Mouse (Mus musculus) neural tube, embryonic 12.5 days (tissue): ENCODE data around the gene Tdgf1. TPM values are rescaled to one million over a fixed set of nuclear protein-coding genes. Genes with fewer than 3 reads are reported as not detected.

ENCODE experiments used
- ATAC-seq: fragments of 200-750 bp; cut with Nextera tagmentation; 2 replicates; pipeline ENCODE4 v1.8.0; 2017; ENCODE audit warnings: low read depth, mild to moderate bottlenecking, moderate TSS enrichment, moderate library complexity; ENCODE audit not compliant: low FRiP score
- H3K27ac ChIP-seq: fragments of 300-500 bp; sonication (generic); 2 replicates; pipeline ENCODE4 v1.5.1; 2016
- H3K27me3 ChIP-seq: fragments of 300-500 bp; sonication (generic); replicated peaks from 2 replicates; pipeline ENCODE4 v1.6.1; 2016; ENCODE audit warnings: mild to moderate bottlenecking
- H3K36me3 ChIP-seq: fragments of 300-500 bp; sonication (generic); 2 replicates; pipeline ENCODE4 v1.6.1; 2016; ENCODE audit warnings: mild to moderate bottlenecking
- H3K4me1 ChIP-seq: fragments of 300-500 bp; sonication (generic); 2 replicates; pipeline ENCODE4 v1.6.1; 2016
- H3K4me2 ChIP-seq: fragments of 300-500 bp; sonication (generic); replicated peaks from 2 replicates; pipeline ENCODE4 v1.6.1; 2016; ENCODE audit warnings: mild to moderate bottlenecking
- H3K4me3 ChIP-seq: fragments of 300-500 bp; sonication (generic); 2 replicates; pipeline ENCODE4 v1.5.1; 2016
- H3K9ac ChIP-seq: fragments of 300-500 bp; sonication (generic); 2 replicates; pipeline ENCODE4 v1.6.1; 2016; ENCODE audit warnings: mild to moderate bottlenecking
- H3K9me3 ChIP-seq: fragments of 300-500 bp; sonication (generic); 2 replicates; pipeline ENCODE4 v1.6.1; 2016; ENCODE audit warnings: mild to moderate bottlenecking
- WGBS: fragments of 180-500 bp; shearing (Covaris S2); methylation state at CpG from one replicate; pipeline ENCODE4 v1.1.7; 2016; 5-methylcytosine and 5-hydroxymethylcytosine counted together
- polyA plus RNA-seq: library from polyadenylated mRNA; unstranded; fragments of >200 nt; fragmentation: Nextera tagmentation; extraction: Ambion mirVana; gene quantifications from 2 replicates; pipeline ENCODE4 v1.2.1, GENCODE M21; 2016

Tdgf1 gene
- polyA plus RNA-seq, 1 experiment from 2014 or later = not detected

DNA sequence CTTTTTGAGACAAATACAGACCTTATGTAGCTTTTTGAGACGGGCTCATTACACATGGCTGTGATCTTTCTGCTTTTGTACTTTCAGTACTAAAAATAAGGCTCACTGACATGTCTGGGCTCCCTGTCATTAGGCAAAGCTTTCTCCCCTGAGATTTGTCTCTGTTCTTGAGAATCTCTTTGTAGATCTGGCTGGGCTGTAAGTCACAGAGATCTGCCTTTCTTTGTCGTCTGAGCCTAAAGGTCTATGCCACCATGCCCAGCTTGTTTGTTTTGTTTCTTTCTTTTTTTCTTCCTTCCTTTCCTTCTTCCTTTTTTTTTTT is 19.9 kb upstream of the Tdgf1 start:
- no peaks in the 10 kb centered on the region for H3K4me1 ChIP-seq
- H3K4me3 ChIP-seq = no peak overlapping the region
- H3K9ac ChIP-seq = no peak overlapping the region
- H3K9me3 ChIP-seq = no peaks in the 10 kb centered on the region
- H3K27ac ChIP-seq = no peak overlapping the region
- H3K36me3 ChIP-seq = no peaks in the 10 kb centered on the region
- H3K27me3 ChIP-seq = no peaks in the 10 kb centered on the region
- ATAC-seq = no peak
- WGBS = 74% methylated on average over 2 of the region's 2 CpGs
- no peak overlapping the region for H3K4me2 ChIP-seq

DNA sequence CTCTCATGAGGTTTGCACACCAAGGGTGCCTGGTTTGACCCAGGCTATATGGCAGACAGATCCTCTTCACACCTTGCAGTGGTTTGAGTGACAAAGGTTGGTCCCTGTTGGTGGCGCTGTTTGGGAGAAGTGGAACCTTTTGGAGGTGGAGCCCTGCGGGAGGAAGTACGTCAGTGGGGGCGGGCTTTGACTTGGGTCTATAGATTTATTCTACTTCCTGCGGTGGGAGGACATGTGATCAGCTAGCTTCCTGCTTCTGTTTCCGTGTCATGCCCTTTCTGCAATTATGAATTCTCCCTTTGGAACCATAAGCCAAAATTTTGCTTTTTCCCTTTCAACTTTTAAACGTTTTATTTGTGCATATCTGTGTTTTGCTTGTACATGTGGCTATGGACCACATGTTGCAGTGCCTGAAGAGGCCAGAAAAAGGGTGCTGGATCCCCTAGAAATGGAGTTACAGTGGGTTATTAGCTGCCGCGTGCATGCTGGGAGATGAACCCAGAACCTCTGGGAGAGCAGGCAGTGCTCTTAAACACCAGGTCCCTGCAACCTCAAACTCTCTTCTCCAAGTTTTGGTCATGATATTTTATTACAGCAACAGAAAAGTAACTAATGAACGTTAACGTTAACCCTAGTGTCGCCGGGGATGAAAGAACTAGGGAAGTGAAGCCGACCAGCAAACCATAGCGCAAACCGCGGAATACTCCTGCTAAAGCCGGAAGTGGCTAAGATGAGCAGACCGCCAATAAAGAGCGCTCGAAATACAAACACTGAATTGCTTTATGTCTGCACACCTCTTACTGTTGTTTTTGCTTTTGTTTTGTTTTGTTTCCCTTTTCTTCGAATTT is 19.3 kb upstream of the Tdgf1 start:
- no peak overlapping the region for H3K27ac ChIP-seq
- ATAC-seq = no peak
- H3K36me3 ChIP-seq = no peaks in the 10 kb centered on the region
- no peaks in the 10 kb centered on the region for H3K27me3 ChIP-seq
- WGBS = 92% methylated on average over 22 of the region's 22 CpGs
- no peak overlapping the region for H3K4me2 ChIP-seq
- H3K4me3 ChIP-seq = no peak overlapping the region
- no peak overlapping the region for H3K9ac ChIP-seq
- no peaks in the 10 kb centered on the region for H3K4me1 ChIP-seq
- H3K9me3 ChIP-seq = no peaks in the 10 kb centered on the region

DNA sequence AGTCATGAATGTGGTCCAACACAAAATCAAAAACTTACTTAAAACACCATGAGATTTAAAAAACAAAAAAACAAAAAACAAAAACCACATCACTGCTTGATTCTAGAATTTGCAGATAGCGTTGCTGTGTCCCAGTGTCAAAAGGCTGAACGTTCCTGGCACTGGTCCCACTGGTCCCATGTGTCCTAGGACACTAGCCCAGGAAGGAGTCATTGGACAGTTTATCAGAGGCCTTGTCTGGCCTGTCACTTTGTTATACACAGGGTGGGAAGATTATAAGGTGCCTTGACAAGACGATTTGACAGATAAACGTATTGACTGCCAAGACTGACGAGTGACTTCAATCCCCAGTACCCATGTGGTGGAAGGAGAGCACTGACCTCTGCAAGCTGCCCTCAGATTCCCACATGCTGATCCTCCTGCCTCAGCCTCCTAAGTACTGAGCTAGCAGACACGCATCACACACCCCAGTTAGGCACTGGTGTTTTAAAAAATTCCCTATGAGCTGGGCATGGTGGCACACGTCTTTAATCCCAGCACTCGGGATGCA is 17.7 kb upstream of the Tdgf1 start:
- no peak for ATAC-seq
- no peaks in the 10 kb centered on the region for H3K36me3 ChIP-seq
- H3K4me1 ChIP-seq = no peaks in the 10 kb centered on the region
- 91% methylated on average over 8 of the region's 8 CpGs for WGBS
- no peak overlapping the region for H3K4me3 ChIP-seq
- no peak overlapping the region for H3K27ac ChIP-seq
- no peaks in the 10 kb centered on the region for H3K27me3 ChIP-seq
- H3K9ac ChIP-seq = no peak overlapping the region
- H3K4me2 ChIP-seq = no peak overlapping the region
- H3K9me3 ChIP-seq = no peaks in the 10 kb centered on the region

DNA sequence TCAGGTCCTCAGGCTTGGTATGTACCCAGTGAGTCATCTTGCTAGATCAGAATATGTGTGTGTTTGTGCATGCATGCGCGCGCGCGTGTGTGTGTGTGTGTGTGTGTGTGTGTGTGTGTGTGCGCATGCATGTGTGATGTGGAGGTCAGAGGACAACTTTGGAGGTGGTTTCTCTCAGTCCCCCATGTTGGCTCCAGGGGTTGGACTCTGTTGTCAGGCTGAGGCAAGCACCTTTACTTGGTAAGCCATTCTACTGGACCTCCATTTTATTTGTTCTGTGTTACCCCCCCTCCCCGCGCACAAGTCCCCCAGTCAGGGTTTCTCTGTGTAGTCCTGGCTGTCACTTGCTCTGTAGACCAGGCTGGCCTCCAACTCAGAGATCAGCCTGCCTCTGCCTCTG is 15.4 kb upstream of the Tdgf1 start:
- H3K9ac ChIP-seq = no peak overlapping the region
- no peaks in the 10 kb centered on the region for H3K9me3 ChIP-seq
- H3K27ac ChIP-seq = no peak overlapping the region
- no peak for ATAC-seq
- H3K4me1 ChIP-seq = no peaks in the 10 kb centered on the region
- 95% methylated on average over 8 of the region's 8 CpGs for WGBS
- H3K4me2 ChIP-seq = no peak overlapping the region
- H3K27me3 ChIP-seq = no peaks in the 10 kb centered on the region
- no peaks in the 10 kb centered on the region for H3K36me3 ChIP-seq
- H3K4me3 ChIP-seq = no peak overlapping the region

DNA sequence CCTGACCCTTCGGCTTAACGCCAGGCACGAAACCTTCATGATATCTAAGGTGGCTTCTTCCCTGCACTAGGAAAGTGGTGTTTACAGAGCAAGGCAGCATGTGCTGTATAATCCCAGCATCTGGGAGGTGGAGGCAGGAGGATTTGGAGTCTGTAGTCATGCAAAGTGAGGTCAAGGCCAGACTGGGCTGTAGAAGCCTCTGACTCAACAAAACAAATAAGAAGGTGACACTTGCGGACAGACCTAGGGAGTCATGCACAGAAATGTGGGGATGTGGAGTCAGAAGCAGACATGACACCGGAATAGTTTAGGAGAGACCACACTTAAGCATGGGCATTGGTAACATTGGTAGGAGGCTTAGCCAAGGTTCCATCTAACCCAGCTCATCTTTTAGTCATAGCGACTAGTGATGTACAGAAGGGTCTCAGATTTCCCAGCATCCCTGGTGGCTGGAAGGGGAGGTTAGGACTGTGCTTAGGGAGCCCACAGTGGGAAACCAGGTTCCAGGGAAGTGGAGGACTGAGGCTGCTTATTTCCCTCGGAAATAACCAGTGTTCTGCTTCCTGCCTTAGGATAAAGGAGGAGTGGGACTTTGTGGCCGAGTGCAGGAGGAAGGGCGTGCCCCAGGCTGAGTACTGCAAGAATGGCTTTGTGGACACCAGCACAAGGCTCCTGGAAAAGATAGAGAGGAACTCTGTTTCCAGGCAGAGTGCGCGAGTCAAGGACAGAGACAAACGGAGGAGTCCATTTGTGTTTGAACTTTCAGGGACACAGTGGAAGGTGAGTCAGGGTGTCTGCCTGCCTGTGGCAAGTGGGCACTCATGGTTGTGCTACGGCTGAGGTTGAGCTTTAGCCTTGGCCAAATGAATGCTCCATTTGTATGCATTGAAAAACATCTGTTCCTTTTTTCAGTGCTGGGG is 14.5 kb upstream of the Tdgf1 start:
- 85% methylated on average over 13 of the region's 13 CpGs for WGBS

DNA sequence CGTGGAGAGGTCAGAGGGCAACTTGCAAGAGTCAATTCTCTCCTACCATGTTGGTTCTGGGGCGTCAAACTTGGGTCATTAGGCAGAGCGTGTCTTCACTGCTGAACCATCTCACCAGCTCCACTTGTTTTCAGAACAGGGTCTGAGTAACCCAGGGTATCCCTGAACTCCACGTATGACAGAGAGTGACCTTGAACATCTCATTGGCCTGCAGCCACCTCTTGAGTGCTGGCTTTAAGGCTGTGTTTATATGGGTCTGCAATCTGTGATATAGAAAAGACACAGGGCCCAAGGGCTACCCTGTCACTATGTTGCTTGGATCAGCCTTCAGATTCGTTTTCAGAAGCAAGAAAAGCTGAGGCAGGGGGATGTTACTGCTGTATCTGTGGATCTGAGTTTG is 13.7 kb upstream of the Tdgf1 start:
- ATAC-seq = no peak
- Histone ChIP-seq H3K27ac (no peak overlapping the region), H3K9ac (no peak overlapping the region), H3K4me1 (no peaks in the 10 kb centered on the region), H3K9me3 (no peaks in the 10 kb centered on the region), H3K4me3 (no peak overlapping the region), H3K27me3 (0 out of 2 replicates have a peak, but pooled peaks cover 4% of the 10 kb centered on the region), H3K36me3 (no peaks in the 10 kb centered on the region), H3K4me2 (no peak overlapping the region)
- WGBS = 85% methylated on average over 5 of the region's 5 CpGs

More for the DNA sequence above, 14.5 kb upstream of the Tdgf1 start:
- no peak overlapping the region for H3K4me3 ChIP-seq
- H3K9ac ChIP-seq = no peak overlapping the region
- no peak for ATAC-seq
- no peaks in the 10 kb centered on the region for H3K9me3 ChIP-seq
- H3K36me3 ChIP-seq = no peaks in the 10 kb centered on the region
- no peaks in the 10 kb centered on the region for H3K4me1 ChIP-seq
- H3K27me3 ChIP-seq = 0 out of 2 replicates have a peak, but pooled peaks cover 4% of the 10 kb centered on the region
- no peak overlapping the region for H3K27ac ChIP-seq
- no peak overlapping the region for H3K4me2 ChIP-seq

DNA sequence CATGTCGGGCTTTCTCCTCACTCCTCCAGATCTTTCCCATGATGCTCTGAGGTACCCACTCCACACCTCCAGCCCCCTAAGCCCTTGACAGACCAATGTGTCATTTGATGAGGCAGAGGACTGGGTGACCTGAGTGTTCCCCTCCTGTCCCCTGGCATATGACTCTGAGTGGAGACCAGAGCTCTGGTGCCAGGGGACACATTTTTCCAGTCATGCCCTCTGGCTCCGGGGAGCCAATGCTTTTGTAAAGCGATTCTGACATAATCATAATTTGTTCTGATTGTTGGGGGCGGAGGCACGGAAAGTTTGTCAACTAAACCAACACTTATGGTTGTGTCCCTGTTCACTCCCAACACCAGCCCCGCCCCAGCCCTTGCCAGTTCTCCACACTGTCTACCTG is 10.0 kb upstream of the Tdgf1 start:
- Histone ChIP-seq H3K9ac (no peak overlapping the region), H3K4me2 (no peak overlapping the region), H3K36me3 (no peaks in the 10 kb centered on the region), H3K27me3 (peaks cover 19% of the 10 kb centered on the region), H3K4me1 (no peaks in the 10 kb centered on the region), H3K9me3 (no peaks in the 10 kb centered on the region), H3K4me3 (no peak overlapping the region), H3K27ac (no peak overlapping the region)
- WGBS = 87% methylated on average over 6 of the region's 6 CpGs
- no peak for ATAC-seq

DNA sequence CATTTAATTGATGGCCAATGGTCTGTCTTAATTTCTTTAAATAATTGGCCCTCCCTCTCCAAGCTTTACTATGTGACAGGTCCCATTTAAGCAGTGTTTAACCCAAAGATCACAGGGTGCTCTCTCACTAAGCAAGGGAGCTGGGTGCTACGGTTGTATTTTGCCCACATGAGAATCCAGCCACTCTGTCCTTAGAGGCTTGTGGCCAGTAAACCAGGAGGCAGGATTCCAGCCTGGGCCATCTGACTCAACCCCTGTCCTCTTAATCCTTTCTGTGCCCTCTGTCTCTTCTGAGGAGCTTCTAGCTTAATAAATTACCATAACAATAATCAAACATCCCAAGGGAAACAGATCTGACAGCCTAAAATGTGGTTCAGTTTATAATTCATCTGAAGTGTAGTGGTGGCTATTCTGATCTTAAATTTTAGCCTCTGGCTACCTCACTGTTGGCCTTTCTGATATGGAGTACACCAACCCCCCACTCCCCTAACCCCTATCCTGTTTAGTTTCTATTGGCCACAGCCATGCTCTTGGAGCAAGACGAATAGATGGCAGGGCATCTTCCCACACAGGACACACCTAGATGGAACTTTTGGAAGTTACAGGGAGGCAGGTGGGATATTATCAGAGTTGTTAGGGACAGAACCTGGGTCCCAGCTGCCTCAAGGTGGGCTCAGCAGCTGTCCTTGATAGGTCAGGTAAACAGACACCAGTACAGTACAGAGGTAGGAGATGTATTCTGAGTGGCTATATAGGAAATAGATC is 8.9 kb upstream of the Tdgf1 start:
- Histone ChIP-seq H3K27ac (no peak overlapping the region), H3K9me3 (no peaks in the 10 kb centered on the region), H3K4me3 (no peak overlapping the region), H3K4me1 (no peaks in the 10 kb centered on the region), H3K27me3 (peaks cover 20% of the 10 kb centered on the region), H3K9ac (no peak overlapping the region), H3K36me3 (no peaks in the 10 kb centered on the region), H3K4me2 (0 out of 2 replicates have a peak overlapping the region, but pooled peaks have one; percentile 97)
- 52% methylated on average over 2 of the region's 2 CpGs for WGBS
- no peak for ATAC-seq

DNA sequence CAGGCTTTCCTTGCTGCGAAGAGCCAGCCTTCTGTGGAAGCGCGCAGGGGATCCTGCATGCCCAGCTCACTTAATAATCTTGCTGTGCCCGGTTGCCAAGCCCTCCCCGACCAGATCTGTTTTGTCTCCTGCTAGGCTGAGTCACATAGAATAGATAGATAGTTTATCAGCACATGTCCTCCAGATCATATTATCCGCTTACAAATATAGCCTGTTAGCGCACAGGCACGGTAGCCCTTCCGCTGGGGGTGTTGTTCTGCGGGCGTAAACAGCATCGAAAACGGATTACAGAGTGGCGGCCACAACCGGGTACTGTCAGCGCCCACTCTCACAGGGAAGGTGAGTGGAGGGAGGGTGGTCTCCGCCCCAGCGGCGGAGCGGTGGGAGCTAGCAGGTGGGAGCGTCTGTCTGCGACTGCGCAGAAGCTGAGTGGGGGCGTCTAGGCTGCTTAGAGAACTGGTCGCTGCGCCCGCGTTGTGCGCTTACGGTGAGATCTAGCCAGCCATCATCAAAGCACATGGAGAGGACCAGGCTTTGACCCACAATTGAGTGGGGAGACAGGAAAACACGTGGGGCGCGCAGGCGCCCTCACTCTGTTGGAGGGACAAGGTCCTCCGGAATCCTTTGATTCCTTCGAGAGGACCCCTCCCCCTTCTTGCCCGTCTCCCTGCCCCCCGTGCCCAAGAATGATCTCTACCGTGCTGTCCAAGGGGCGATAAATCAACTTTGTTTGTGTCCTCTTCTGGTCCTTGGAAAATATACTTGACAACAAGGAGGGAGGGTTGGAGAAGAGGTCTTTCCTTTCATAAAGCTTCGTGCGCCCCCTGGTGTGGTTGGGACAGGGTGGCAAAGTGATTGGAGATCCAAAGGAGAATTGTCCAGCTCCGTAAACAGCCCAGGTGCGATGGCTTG is 7.8 kb upstream of the Tdgf1 start:
- WGBS = 1% methylated on average over 44 of the region's 44 CpGs
- Histone ChIP-seq H3K9me3 (no peaks in the 10 kb centered on the region), H3K4me2 (peak overlapping the region; percentile 97), H3K27me3 (peaks cover 20% of the 10 kb centered on the region), H3K27ac (no peak overlapping the region), H3K36me3 (no peaks in the 10 kb centered on the region), H3K4me3 (peak overlapping the region; percentile 48), H3K4me1 (no peaks in the 10 kb centered on the region), H3K9ac (peak overlapping the region; percentile 61; the same call in 1 of the 2 replicates)
- peak; percentile 73 for ATAC-seq

DNA sequence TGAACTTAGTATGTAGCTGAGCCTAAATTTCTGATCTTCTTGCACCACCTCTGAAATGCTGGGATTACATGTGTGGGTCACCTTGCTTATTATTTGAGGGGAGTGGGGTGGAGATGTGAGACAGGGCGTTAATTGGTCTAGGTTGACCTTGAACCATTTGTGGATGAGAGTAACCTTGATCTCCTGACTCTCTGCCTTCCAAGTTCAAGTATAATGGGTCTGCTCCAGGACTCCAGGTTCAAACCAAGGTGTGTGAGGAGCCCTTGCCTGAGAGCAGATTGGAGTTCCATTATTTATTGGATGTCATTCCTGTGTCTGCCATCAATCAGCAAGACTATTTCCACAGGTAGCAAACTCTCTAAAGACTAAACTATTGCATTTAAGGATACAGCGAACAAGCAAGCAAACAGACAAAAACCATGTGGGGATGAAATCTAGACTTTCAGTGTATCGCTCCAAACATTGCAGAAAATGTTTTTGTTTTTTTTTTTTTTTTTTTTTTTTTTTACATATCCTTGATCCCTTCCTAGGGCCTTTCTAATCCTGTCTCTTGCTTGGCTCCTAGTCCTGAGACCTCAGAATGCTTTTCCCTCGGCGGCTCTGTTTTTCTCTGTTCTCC is 7.1 kb upstream of the Tdgf1 start:
- peak overlapping the region; percentile 97 for H3K4me2 ChIP-seq
- peaks cover 22% of the 10 kb centered on the region for H3K27me3 ChIP-seq
- no peaks in the 10 kb centered on the region for H3K36me3 ChIP-seq
- no peaks in the 10 kb centered on the region for H3K9me3 ChIP-seq
- WGBS = 45% methylated on average over 5 of the region's 5 CpGs
- peak overlapping the region; percentile 48 for H3K4me3 ChIP-seq
- 0 out of 2 replicates have a peak overlapping the region, but pooled peaks have one; percentile 61 for H3K9ac ChIP-seq
- no peak overlapping the region for H3K27ac ChIP-seq
- H3K4me1 ChIP-seq = no peaks in the 10 kb centered on the region
- ATAC-seq = no peak

DNA sequence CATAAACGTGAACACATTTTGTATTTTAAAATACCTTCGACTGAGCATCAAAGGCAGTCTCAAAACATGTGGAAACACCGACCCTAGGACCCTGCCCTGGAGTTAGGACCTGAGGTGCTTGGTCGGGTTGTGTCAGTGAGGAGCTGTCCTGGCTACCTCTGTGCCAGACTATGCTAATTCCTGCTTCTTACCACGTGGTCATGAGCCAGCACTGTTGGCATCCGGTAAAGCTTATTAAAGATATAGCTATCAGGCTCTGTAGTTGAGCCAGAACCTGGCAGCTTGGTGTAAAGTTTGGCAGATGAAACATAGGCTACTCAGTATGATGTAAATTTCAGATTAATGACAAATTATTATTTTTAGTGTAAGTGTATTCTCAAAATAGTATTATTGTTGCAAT is 6.4 kb upstream of the Tdgf1 start:
- Histone ChIP-seq H3K27me3 (peaks cover 28% of the 10 kb centered on the region), H3K4me3 (no peak overlapping the region), H3K4me2 (no peak overlapping the region), H3K9ac (no peak overlapping the region), H3K4me1 (0 out of 2 replicates have a peak, but pooled peaks cover 1% of the 10 kb centered on the region), H3K9me3 (no peaks in the 10 kb centered on the region), H3K27ac (no peak overlapping the region), H3K36me3 (no peaks in the 10 kb centered on the region)
- WGBS = 59% methylated on average over 6 of the region's 6 CpGs
- ATAC-seq = no peak
